Mouse (Mus musculus) ovary, postnatal 14 days (tissue): ENCODE data around the gene Il1rl1.

ENCODE experiments used
- DNase-seq: peaks from one replicate; pipeline ENCODE4 v3.0.0; 2022; ENCODE audit warnings: low spot score

Il1rl1 gene

GRCm38 (mm10) chr1:40428910-40429675 is at the start of gene Il1rl1:
Il1rl1 (plus strand) TSS chr1:40429570.
- DNase-seq = no peak

GRCm38 (mm10) chr1:40380111-40380510 is 49.3 kb upstream of the Il1rl1 start:
- peak; percentile 47 for DNase-seq

- DNase-seq = no peak
These were observed 48.4 kb upstream of the Il1rl1 start for GRCm38 (mm10) chr1:40380990-40381389.

GRCm38 (mm10) chr1:40382841-40383240 is 46.5 kb upstream of the Il1rl1 start:
- no peak for DNase-seq

GRCm38 (mm10) chr1:40384931-40385545 is 44.3 kb upstream of the Il1rl1 start:
- DNase-seq = no peak

- DNase-seq = no peak
These were observed 38.0 kb upstream of the Il1rl1 start for GRCm38 (mm10) chr1:40391374-40391773.

GRCm38 (mm10) chr1:40392535-40392934 is 36.8 kb upstream of the Il1rl1 start:
- no peak for DNase-seq

- DNase-seq = no peak
These were observed 36.2 kb upstream of the Il1rl1 start for GRCm38 (mm10) chr1:40393214-40393613.

- no peak for DNase-seq
These were observed 29.7 kb upstream of the Il1rl1 start for GRCm38 (mm10) chr1:40399639-40400038.

- DNase-seq = no peak
These were observed 24.7 kb upstream of the Il1rl1 start for GRCm38 (mm10) chr1:40404682-40405081.

GRCm38 (mm10) chr1:40409882-40410281 is 19.5 kb upstream of the Il1rl1 start:
- no peak for DNase-seq

GRCm38 (mm10) chr1:40413039-40413438 is 16.3 kb upstream of the Il1rl1 start:
- DNase-seq = no peak

GRCm38 (mm10) chr1:40414276-40414675 is 15.1 kb upstream of the Il1rl1 start:
- DNase-seq = no peak

GRCm38 (mm10) chr1:40414863-40415656 is 14.3 kb upstream of the Il1rl1 start:
- no peak for DNase-seq

GRCm38 (mm10) chr1:40417034-40417433 is 12.3 kb upstream of the Il1rl1 start:
- no peak for DNase-seq

- DNase-seq = no peak
These were observed 10.9 kb upstream of the Il1rl1 start for GRCm38 (mm10) chr1:40418512-40418911.

- no peak for DNase-seq
These were observed 5.5 kb upstream of the Il1rl1 start for GRCm38 (mm10) chr1:40423892-40424291.

GRCm38 (mm10) chr1:40427270-40427669 is 2.1 kb upstream of the Il1rl1 start:
- no peak for DNase-seq

GRCm38 (mm10) chr1:40427901-40428300 is 1.5 kb upstream of the Il1rl1 start:
- DNase-seq = no peak

GRCm38 (mm10) chr1:40430143-40430834 is 919 bp downstream of the Il1rl1 start:
- no peak for DNase-seq

GRCm38 (mm10) chr1:40432169-40432568 is 2.8 kb downstream of the Il1rl1 start:
- no peak for DNase-seq

- DNase-seq = no peak
These were observed 6.6 kb downstream of the Il1rl1 start for GRCm38 (mm10) chr1:40435936-40436335.
